Mouse (Mus musculus) heart, embryonic 15.5 days (tissue): ENCODE results near the gene Cdc123. TPM values are rescaled to one million over a fixed set of nuclear protein-coding genes. Genes with fewer than 3 reads are reported as not detected.

ENCODE experiments used
- ATAC-seq: fragments of 200-750 bp; cut with Nextera tagmentation; replicated peaks from 2 replicates; pipeline ENCODE4 v1.8.0; 2017; ENCODE audit warnings: low read depth, moderate TSS enrichment; ENCODE audit not compliant: insufficient number of reproducible peaks, insufficient read depth, low FRiP score
- H3K27ac ChIP-seq: fragments of 300-500 bp; sonication (generic); 2 replicates; pipeline ENCODE4 v1.5.1; 2015; ENCODE audit warnings: mild to moderate bottlenecking, inconsistent platforms
- H3K27me3 ChIP-seq: fragments of 300-500 bp; sonication (generic); 2 replicates; pipeline ENCODE4 v1.6.1; 2015; ENCODE audit warnings: inconsistent platforms
- H3K36me3 ChIP-seq: fragments of 300-500 bp; sonication (generic); 2 replicates; pipeline ENCODE4 v1.6.1; 2015; ENCODE audit warnings: mild to moderate bottlenecking, inconsistent platforms
- H3K4me1 ChIP-seq: fragments of 300-500 bp; sonication (generic); replicated peaks from 2 replicates; pipeline ENCODE4 v1.6.1; 2015; ENCODE audit warnings: inconsistent platforms
- H3K4me2 ChIP-seq: fragments of 300-500 bp; sonication (generic); 2 replicates; pipeline ENCODE4 v1.6.1; 2015; ENCODE audit warnings: inconsistent platforms, mild to moderate bottlenecking, moderate library complexity
- H3K4me3 ChIP-seq: fragments of 300-500 bp; sonication (generic); 2 replicates; pipeline ENCODE4 v1.5.1; 2015; ENCODE audit warnings: mild to moderate bottlenecking, inconsistent platforms
- H3K9ac ChIP-seq: fragments of 300-500 bp; sonication (generic); 2 replicates; pipeline ENCODE4 v1.6.1; 2015; ENCODE audit warnings: mild to moderate bottlenecking, inconsistent platforms
- H3K9me3 ChIP-seq: fragments of 300-500 bp; sonication (generic); replicated peaks from 2 replicates; pipeline ENCODE4 v1.6.1; 2016; ENCODE audit warnings: inconsistent platforms
- WGBS: fragments of 180-500 bp; shearing (Covaris S2); methylation state at CpG from one replicate; pipeline ENCODE4 v1.1.7; 2015; ENCODE audit warnings: mixed read lengths; 5-methylcytosine and 5-hydroxymethylcytosine counted together
- polyA plus RNA-seq: library from polyadenylated mRNA; unstranded; fragments of >200 nt; fragmentation: Nextera tagmentation; extraction: Ambion mirVana; gene quantifications from 2 replicates; pipeline ENCODE4 v1.2.1, GENCODE M21; 2015

Gene Cdc123
- polyA plus RNA-seq, result 171 and 182 TPM in 2 replicates

GRCm38 (mm10) chr2:5844873-5845631, at the start of gene Cdc123, which contains the start of gene Nudt5:
Cdc123 (minus strand) TSS chr2:5845164.
Nudt5 (plus strand) TSS chr2:5845019.
- peaks cover 21% of the 10 kb centered on the region for H3K36me3 ChIP-seq
- H3K9ac ChIP-seq, result peak within 1 kb of the TSS; percentile 72
- H3K27ac ChIP-seq, result peak within 1 kb of the TSS; percentile 89
- no peaks in the 10 kb centered on the region for H3K9me3 ChIP-seq
- WGBS, result under 1% methylated on average over 53 of the region's 53 CpGs
- peaks cover 14% of the 10 kb centered on the region for H3K4me1 ChIP-seq
- ATAC-seq, result peak; percentile 94
- peak within 1 kb of the TSS; percentile 75 for H3K4me3 ChIP-seq
- H3K4me2 ChIP-seq, result peak within 1 kb of the TSS; percentile 74
- H3K27me3 ChIP-seq, result no peaks in the 10 kb centered on the region

GRCm38 (mm10) chr2:5894296-5894695, 49.3 kb upstream of the Cdc123 start:
- Histone ChIP-seq H3K36me3 (peaks cover 4% of the 10 kb centered on the region; the same call in 1 of the 2 replicates), H3K9ac (peak overlapping the region; percentile 98; the same call in 1 of the 2 replicates), H3K4me2 (peak overlapping the region; percentile 81), H3K27ac (no peak overlapping the region), H3K4me3 (peak overlapping the region; percentile 99), H3K27me3 (no peaks in the 10 kb centered on the region), H3K4me1 (peaks cover 11% of the 10 kb centered on the region), H3K9me3 (no peaks in the 10 kb centered on the region)
- ATAC-seq, result no peak
- 48% methylated on average over 11 of the region's 11 CpGs for WGBS

GRCm38 (mm10) chr2:5889412-5889811, 44.4 kb upstream of the Cdc123 start:
- no peak overlapping the region for H3K4me2 ChIP-seq
- no peak overlapping the region for H3K4me3 ChIP-seq
- no peaks in the 10 kb centered on the region for H3K9me3 ChIP-seq
- no peak for ATAC-seq
- H3K36me3 ChIP-seq, result peaks cover 26% of the 10 kb centered on the region
- WGBS, result 57% methylated on average over 2 of the region's 2 CpGs
- peaks cover 6% of the 10 kb centered on the region for H3K4me1 ChIP-seq
- no peak overlapping the region for H3K27ac ChIP-seq
- H3K27me3 ChIP-seq, result no peaks in the 10 kb centered on the region
- no peak overlapping the region for H3K9ac ChIP-seq

- Histone ChIP-seq H3K27ac (no peak overlapping the region), H3K4me2 (no peak overlapping the region), H3K4me1 (peaks cover 3% of the 10 kb centered on the region; the same call in 1 of the 2 replicates), H3K36me3 (peaks cover 28% of the 10 kb centered on the region), H3K27me3 (no peaks in the 10 kb centered on the region), H3K4me3 (no peak overlapping the region), H3K9ac (no peak overlapping the region), H3K9me3 (no peaks in the 10 kb centered on the region)
- 57% methylated on average over 5 of the region's 5 CpGs for WGBS
- ATAC-seq, result no peak
Measured at GRCm38 (mm10) chr2:5888865-5889264, 43.9 kb upstream of the Cdc123 start.

- peaks cover 79% of the 10 kb centered on the region for H3K36me3 ChIP-seq
- H3K4me2 ChIP-seq, result no peak overlapping the region
- H3K9me3 ChIP-seq, result no peaks in the 10 kb centered on the region
- no peak overlapping the region for H3K4me3 ChIP-seq
- H3K27ac ChIP-seq, result no peak overlapping the region
- no peak for ATAC-seq
- H3K27me3 ChIP-seq, result no peaks in the 10 kb centered on the region
- H3K9ac ChIP-seq, result no peak overlapping the region
- 89% methylated on average over 3 of the region's 3 CpGs for WGBS
- H3K4me1 ChIP-seq, result no peaks in the 10 kb centered on the region
Measured at GRCm38 (mm10) chr2:5877446-5877845, 32.5 kb upstream of the Cdc123 start.

- no peak overlapping the region for H3K4me2 ChIP-seq
- H3K4me3 ChIP-seq, result no peak overlapping the region
- no peaks in the 10 kb centered on the region for H3K9me3 ChIP-seq
- H3K27me3 ChIP-seq, result no peaks in the 10 kb centered on the region
- 87% methylated on average over 5 of the region's 5 CpGs for WGBS
- no peak for ATAC-seq
- H3K36me3 ChIP-seq, result peaks cover 75% of the 10 kb centered on the region
- no peak overlapping the region for H3K9ac ChIP-seq
- no peak overlapping the region for H3K27ac ChIP-seq
- no peaks in the 10 kb centered on the region for H3K4me1 ChIP-seq
Measured at GRCm38 (mm10) chr2:5869746-5870145, 24.8 kb upstream of the Cdc123 start.

- H3K4me1 ChIP-seq, result no peaks in the 10 kb centered on the region
- H3K27ac ChIP-seq, result no peak overlapping the region
- 71% methylated on average over 2 of the region's 2 CpGs for WGBS
- no peak for ATAC-seq
- no peak overlapping the region for H3K9ac ChIP-seq
- H3K4me2 ChIP-seq, result no peak overlapping the region
- no peaks in the 10 kb centered on the region for H3K27me3 ChIP-seq
- no peaks in the 10 kb centered on the region for H3K9me3 ChIP-seq
- H3K36me3 ChIP-seq, result peaks cover 73% of the 10 kb centered on the region
- no peak overlapping the region for H3K4me3 ChIP-seq
Measured at GRCm38 (mm10) chr2:5867681-5868080, 22.7 kb upstream of the Cdc123 start.

- 92% methylated on average over 3 of the region's 3 CpGs for WGBS
- ATAC-seq, result no peak
- no peaks in the 10 kb centered on the region for H3K9me3 ChIP-seq
Measured at GRCm38 (mm10) chr2:5862834-5863233, 17.9 kb upstream of the Cdc123 start, which contains the start of gene Gm13199. Gm13199 (minus strand) TSS chr2:5862934.

GRCm38 (mm10) chr2:5851866-5852265, 6.9 kb upstream of the Cdc123 start:
- H3K27ac ChIP-seq, result no peak overlapping the region
- no peak overlapping the region for H3K9ac ChIP-seq
- H3K36me3 ChIP-seq, result peaks cover 13% of the 10 kb centered on the region; the same call in 1 of the 2 replicates
- no peak overlapping the region for H3K4me2 ChIP-seq
- ATAC-seq, result no peak
- no peaks in the 10 kb centered on the region for H3K27me3 ChIP-seq
- H3K4me1 ChIP-seq, result peaks cover 1% of the 10 kb centered on the region; the same call in 1 of the 2 replicates
- H3K9me3 ChIP-seq, result no peaks in the 10 kb centered on the region
- H3K4me3 ChIP-seq, result no peak overlapping the region
- WGBS, result 84% methylated on average over 5 of the region's 5 CpGs

More at GRCm38 (mm10) chr2:5862834-5863233, 17.9 kb upstream of the Cdc123 start, which contains the start of gene Gm13199:
- H3K4me3 ChIP-seq, result no peak within 1 kb of the TSS
- H3K4me1 ChIP-seq, result no peaks in the 10 kb centered on the region
- H3K9ac ChIP-seq, result no peak within 1 kb of the TSS
- H3K36me3 ChIP-seq, result peaks cover 54% of the 10 kb centered on the region
- no peak within 1 kb of the TSS for H3K4me2 ChIP-seq
- no peaks in the 10 kb centered on the region for H3K27me3 ChIP-seq
- H3K27ac ChIP-seq, result no peak within 1 kb of the TSS

- no peak for ATAC-seq
- Histone ChIP-seq H3K36me3 (peaks cover 10% of the 10 kb centered on the region; the same call in 1 of the 2 replicates), H3K4me3 (no peak overlapping the region), H3K27ac (no peak overlapping the region), H3K4me1 (peaks cover 7% of the 10 kb centered on the region), H3K9ac (no peak overlapping the region), H3K9me3 (no peaks in the 10 kb centered on the region), H3K4me2 (no peak overlapping the region), H3K27me3 (no peaks in the 10 kb centered on the region)
- 82% methylated on average over 9 of the region's 9 CpGs for WGBS
Measured at GRCm38 (mm10) chr2:5851116-5851515, 6.2 kb upstream of the Cdc123 start.

- Histone ChIP-seq H3K4me3 (peak overlapping the region; percentile 75), H3K9me3 (no peaks in the 10 kb centered on the region), H3K27ac (peak overlapping the region; percentile 89), H3K36me3 (peaks cover 16% of the 10 kb centered on the region), H3K4me1 (peaks cover 14% of the 10 kb centered on the region), H3K4me2 (peak overlapping the region; percentile 74), H3K27me3 (no peaks in the 10 kb centered on the region), H3K9ac (peak overlapping the region; percentile 72)
- 24% methylated on average over 4 of the region's 4 CpGs for WGBS
- ATAC-seq, result no peak
Measured at GRCm38 (mm10) chr2:5845826-5846225, 862 bp upstream of the Cdc123 start.
